Mouse (Mus musculus) liver, postnatal 0 days (tissue): Measurements from ENCODE around the gene AI854703.

Experiments
- CTCF ChIP-seq: sonication (generic); IDR thresholded peaks from 2 replicates; pipeline ENCODE4 v1.5.1; 2016; ENCODE audit warnings: antibody characterized with exemption, low read depth
- EP300 ChIP-seq: IDR thresholded peaks from 2 replicates; pipeline ENCODE4 v1.6.1; 2016; ENCODE audit warnings: antibody characterized with exemption, low read depth, mild to moderate bottlenecking

DNA sequence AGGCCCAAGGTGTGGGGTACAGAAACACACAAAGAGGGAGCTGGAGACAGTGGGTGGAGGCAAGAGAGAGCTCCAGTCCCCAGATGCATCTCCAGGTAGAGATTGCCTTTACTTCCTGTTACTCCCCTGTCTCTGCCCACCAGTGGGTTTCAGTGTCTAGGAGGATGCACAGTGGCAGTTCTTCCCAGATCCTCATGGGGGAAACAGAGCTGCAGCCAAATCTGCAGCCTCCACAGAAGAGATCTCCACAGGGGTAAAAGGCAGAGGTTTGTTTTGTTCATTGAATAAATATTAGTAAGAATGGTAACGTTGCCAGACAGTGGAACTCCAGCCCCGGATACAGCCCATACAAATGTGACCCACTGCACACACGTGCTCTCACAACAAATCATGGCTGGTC, 15.9 kb upstream of the AI854703 start:
- no peak for TF ChIP-seq CTCF
- TF ChIP-seq EP300, result no peak
